Mouse (Mus musculus): ENCODE measurements around the gene Baiap2.

DNA sequence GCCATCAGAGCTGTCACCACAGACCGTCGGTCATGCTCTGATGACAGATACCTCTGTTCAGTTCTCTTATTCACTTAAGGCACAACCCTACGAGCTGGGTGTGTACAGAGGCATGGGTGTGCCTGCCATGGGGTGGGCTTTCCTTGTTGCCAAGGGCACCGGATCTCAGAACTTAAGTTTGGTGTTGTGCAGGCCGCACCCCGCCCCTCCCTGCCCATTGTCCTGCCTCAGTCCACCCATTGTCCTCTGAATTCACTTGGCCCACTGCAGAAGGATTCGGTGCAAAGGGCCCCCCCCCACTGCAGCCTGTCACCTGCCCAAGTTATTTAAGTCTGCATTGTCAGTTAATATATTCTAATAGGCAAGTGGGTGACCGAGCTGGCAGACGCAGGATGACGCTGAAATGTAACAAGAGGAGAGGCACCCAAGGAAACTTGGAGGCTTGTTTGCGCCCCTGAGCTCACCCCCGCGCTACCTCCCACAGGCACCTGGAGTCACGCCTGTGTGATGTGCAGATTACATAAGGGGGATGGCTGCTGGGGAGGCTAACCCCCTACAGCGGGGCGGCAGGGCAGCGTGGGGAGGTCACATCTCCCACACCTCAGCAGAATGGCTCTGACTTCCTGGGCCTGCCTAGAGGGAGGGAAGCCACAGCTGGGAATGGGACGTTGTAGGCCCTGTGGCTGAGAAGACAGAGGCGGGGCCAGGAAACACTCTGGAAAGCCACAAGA is 4.6 kb upstream of the Baiap2 start:
- TF ChIP-seq MAX (IDR thresholded peaks at IDR 0.05) (no peak), CTCF (IDR thresholded peaks at IDR 0.05; ENCODE audit: control insufficient read depth, insufficient read depth, insufficient read length) (no peak), USF1 (IDR thresholded peaks at IDR 0.05; ENCODE audit: low read depth) (no peak)
